Mouse (Mus musculus) forebrain, embryonic 14.5 days (tissue): ENCODE results near the gene Cfd. TPM values are rescaled to one million over a fixed set of nuclear protein-coding genes. Genes with fewer than 3 reads are reported as not detected.

Experiments used
- ATAC-seq: fragments of 200-750 bp; cut with Nextera tagmentation; 2 replicates; pipeline ENCODE4 v1.8.0; 2017; ENCODE audit warnings: mild to moderate bottlenecking, moderate library complexity
- DNase-seq: peaks from one replicate; pipeline ENCODE4 v3.0.0-alpha.2; 2015; ENCODE audit warnings: low spot score
- H3K27ac ChIP-seq: fragments of 300-500 bp; sonication (generic); 2 replicates; pipeline ENCODE4 v1.5.1; 2014; ENCODE audit warnings: low read depth, mild to moderate bottlenecking, control low read depth, low read length, moderate library complexity
- H3K27me3 ChIP-seq: fragments of 300-500 bp; sonication (generic); replicated peaks from 2 replicates; pipeline ENCODE4 v1.6.1; 2014; ENCODE audit warnings: low read length, control low read depth, mixed read lengths; ENCODE audit not compliant: control insufficient read depth, insufficient read depth
- H3K36me3 ChIP-seq: fragments of 300-500 bp; sonication (generic); 2 replicates; pipeline ENCODE4 v1.6.1; 2014; ENCODE audit warnings: low read length, control low read depth; ENCODE audit not compliant: control insufficient read depth, insufficient read depth
- H3K4me1 ChIP-seq: fragments of 300-500 bp; sonication (generic); 2 replicates; pipeline ENCODE4 v1.6.1; 2014; ENCODE audit warnings: antibody characterized with exemption, low read length, control low read depth; ENCODE audit not compliant: control insufficient read depth, insufficient read depth
- H3K4me2 ChIP-seq: fragments of 300-500 bp; sonication (generic); 2 replicates; pipeline ENCODE4 v1.6.1; 2014; ENCODE audit warnings: mild to moderate bottlenecking, control low read depth, low read length
- H3K4me3 ChIP-seq: fragments of 300-500 bp; sonication (generic); 2 replicates; pipeline ENCODE4 v1.5.1; 2014; ENCODE audit warnings: low read depth, low read length, control low read depth
- H3K9ac ChIP-seq: fragments of 300-500 bp; sonication (generic); 2 replicates; pipeline ENCODE4 v1.6.1; 2014; ENCODE audit warnings: mild to moderate bottlenecking, low read length, control low read depth, moderate library complexity
- H3K9me3 ChIP-seq: fragments of 300-500 bp; sonication (generic); replicated peaks from 2 replicates; pipeline ENCODE4 v1.6.1; 2016; ENCODE audit warnings: low read length, control low read depth, mixed read lengths; ENCODE audit not compliant: control insufficient read depth
- WGBS: fragments of 180-500 bp; shearing (Covaris S2); extraction: QIAGEN DNeasy Blood & Tissue Kit; methylation state at CpG from one replicate; pipeline ENCODE4 v1.1.7; 2014; 5-methylcytosine and 5-hydroxymethylcytosine counted together
- polyA plus RNA-seq: library from polyadenylated mRNA; unstranded; fragments of >200 nt; fragmentation: Nextera tagmentation; extraction: Ambion mirVana; gene quantifications from 2 replicates; pipeline ENCODE4 v1.2.1, GENCODE M21; 2014

The Cfd gene
- polyA plus RNA-seq, 1 experiment from 2014 or later: not detected

GRCm38 (mm10) chr10:79858416-79859074 lies 32.1 kb upstream of the Cfd start:
- Histone ChIP-seq H3K27ac (peak overlapping the region; percentile 70), H3K36me3 (peaks cover 69% of the 10 kb centered on the region), H3K9me3 (no peaks in the 10 kb centered on the region), H3K4me2 (peak overlapping the region; percentile 82), H3K4me3 (peak overlapping the region; percentile 97; the same call in 1 of the 2 replicates), H3K9ac (peak overlapping the region; percentile 94), H3K27me3 (no peaks in the 10 kb centered on the region), H3K4me1 (peaks cover 30% of the 10 kb centered on the region)
- DNase-seq (peak; percentile 92), ATAC-seq (peak; percentile 32)
- WGBS: 38% methylated on average over 17 of the region's 17 CpGs

GRCm38 (mm10) chr10:79859116-79859515 lies 31.5 kb upstream of the Cfd start:
- Histone ChIP-seq H3K4me2 (no peak overlapping the region), H3K36me3 (peaks cover 71% of the 10 kb centered on the region), H3K4me3 (no peak overlapping the region), H3K27me3 (no peaks in the 10 kb centered on the region), H3K9ac (no peak overlapping the region), H3K4me1 (peaks cover 30% of the 10 kb centered on the region), H3K27ac (peak overlapping the region; percentile 48; the same call in 1 of the 2 replicates), H3K9me3 (no peaks in the 10 kb centered on the region)
- WGBS: 84% methylated on average over 11 of the region's 11 CpGs
- ATAC-seq (no peak), DNase-seq (no peak)

- H3K9ac ChIP-seq: no peak overlapping the region
- DNase-seq (no peak), ATAC-seq (no peak)
- 93% methylated on average over 26 of the region's 26 CpGs for WGBS
- H3K4me2 ChIP-seq: no peak overlapping the region
- peaks cover 83% of the 10 kb centered on the region for H3K36me3 ChIP-seq
- H3K4me3 ChIP-seq: no peak overlapping the region
- H3K9me3 ChIP-seq: no peaks in the 10 kb centered on the region
- no peaks in the 10 kb centered on the region for H3K27me3 ChIP-seq
- no peak overlapping the region for H3K27ac ChIP-seq
- peaks cover 30% of the 10 kb centered on the region for H3K4me1 ChIP-seq
Observed at GRCm38 (mm10) chr10:79860079-79860911, 30.4 kb upstream of the Cfd start.

GRCm38 (mm10) chr10:79861230-79862048 lies 29.2 kb upstream of the Cfd start:
- no peak overlapping the region for H3K4me2 ChIP-seq
- no peak overlapping the region for H3K9ac ChIP-seq
- no peaks in the 10 kb centered on the region for H3K9me3 ChIP-seq
- DNase-seq (no peak), ATAC-seq (no peak)
- H3K36me3 ChIP-seq: peaks cover 93% of the 10 kb centered on the region
- no peak overlapping the region for H3K27ac ChIP-seq
- H3K4me3 ChIP-seq: no peak overlapping the region
- peaks cover 28% of the 10 kb centered on the region for H3K4me1 ChIP-seq
- no peaks in the 10 kb centered on the region for H3K27me3 ChIP-seq
- WGBS: 84% methylated on average over 25 of the region's 25 CpGs

GRCm38 (mm10) chr10:79862049-79862788 lies 28.4 kb upstream of the Cfd start:
- no peak overlapping the region for H3K9ac ChIP-seq
- no peak overlapping the region for H3K27ac ChIP-seq
- no peak overlapping the region for H3K4me2 ChIP-seq
- H3K4me3 ChIP-seq: no peak overlapping the region
- H3K4me1 ChIP-seq: peaks cover 20% of the 10 kb centered on the region
- H3K9me3 ChIP-seq: no peaks in the 10 kb centered on the region
- ATAC-seq (no peak), DNase-seq (no peak)
- peaks cover 93% of the 10 kb centered on the region for H3K36me3 ChIP-seq
- WGBS: 80% methylated on average over 23 of the region's 23 CpGs
- H3K27me3 ChIP-seq: no peaks in the 10 kb centered on the region

- Histone ChIP-seq H3K36me3 (peaks cover 90% of the 10 kb centered on the region), H3K27ac (no peak overlapping the region; the same call in 1 of the 2 replicates), H3K9me3 (no peaks in the 10 kb centered on the region), H3K27me3 (no peaks in the 10 kb centered on the region), H3K4me2 (no peak overlapping the region), H3K9ac (no peak overlapping the region), H3K4me3 (no peak overlapping the region), H3K4me1 (peaks cover 13% of the 10 kb centered on the region)
- 73% methylated on average over 10 of the region's 10 CpGs for whole genome bisulfite sequencing
- DNase-seq (no peak), ATAC-seq (no peak)
Observed at GRCm38 (mm10) chr10:79862925-79863324, 27.7 kb upstream of the Cfd start.

GRCm38 (mm10) chr10:79864351-79865188 lies 26.1 kb upstream of the Cfd start:
- DNase-seq (no peak), ATAC-seq (peak; percentile 45)
- peak overlapping the region; percentile 39; the same call in 1 of the 2 replicates for H3K27ac ChIP-seq
- peaks cover 4% of the 10 kb centered on the region; the same call in 1 of the 2 replicates for H3K4me1 ChIP-seq
- H3K4me3 ChIP-seq: no peak overlapping the region
- H3K9me3 ChIP-seq: no peaks in the 10 kb centered on the region
- H3K27me3 ChIP-seq: no peaks in the 10 kb centered on the region
- WGBS: 63% methylated on average over 10 of the region's 10 CpGs
- H3K4me2 ChIP-seq: no peak overlapping the region
- H3K36me3 ChIP-seq: peaks cover 87% of the 10 kb centered on the region
- peak overlapping the region; percentile 25; the same call in 1 of the 2 replicates for H3K9ac ChIP-seq
